Mouse (Mus musculus) embryo, embryonic 11 days (tissue): ENCODE measurements around the gene E030025P04Rik.

ENCODE experiments used
- DNase-seq: peaks from one replicate; pipeline ENCODE4 v3.0.0-alpha.2; 2015

Gene E030025P04Rik

GRCm38 (mm10) chr11:109144236-109144635 is at the start of gene E030025P04Rik:
E030025P04Rik (minus strand) TSS chr11:109144369.
- DNase-seq, result no peak

GRCm38 (mm10) chr11:109192673-109193557 is 48.7 kb upstream of the E030025P04Rik start:
- peak; percentile 89 for DNase-seq

GRCm38 (mm10) chr11:109188235-109188634 is 44.1 kb upstream of the E030025P04Rik start:
- no peak for DNase-seq

- DNase-seq, result no peak
Measured at GRCm38 (mm10) chr11:109187631-109188184, 43.5 kb upstream of the E030025P04Rik start.

GRCm38 (mm10) chr11:109181118-109181517 is 36.9 kb upstream of the E030025P04Rik start:
- no peak for DNase-seq

- no peak for DNase-seq
Measured at GRCm38 (mm10) chr11:109180290-109180689, 36.1 kb upstream of the E030025P04Rik start.

- peak; percentile 76 for DNase-seq
Measured at GRCm38 (mm10) chr11:109178788-109179518, 34.8 kb upstream of the E030025P04Rik start.

GRCm38 (mm10) chr11:109175376-109175969 is 31.3 kb upstream of the E030025P04Rik start:
- DNase-seq, result no peak

GRCm38 (mm10) chr11:109172224-109172623 is 28.1 kb upstream of the E030025P04Rik start:
- no peak for DNase-seq

- no peak for DNase-seq
Measured at GRCm38 (mm10) chr11:109170771-109171170, 26.6 kb upstream of the E030025P04Rik start.

GRCm38 (mm10) chr11:109157694-109158093 is 13.5 kb upstream of the E030025P04Rik start:
- no peak for DNase-seq

- no peak for DNase-seq
Measured at GRCm38 (mm10) chr11:109144890-109145341, 747 bp upstream of the E030025P04Rik start.

- DNase-seq, result no peak
Measured at GRCm38 (mm10) chr11:109126482-109126881, 17.7 kb downstream of the E030025P04Rik start.

- DNase-seq, result no peak
Measured at GRCm38 (mm10) chr11:109125451-109125850, 18.7 kb downstream of the E030025P04Rik start.

- peak; percentile 47 for DNase-seq
Measured at GRCm38 (mm10) chr11:109124284-109124683, 19.9 kb downstream of the E030025P04Rik start.

- DNase-seq, result no peak
Measured at GRCm38 (mm10) chr11:109109826-109110346, 34.3 kb downstream of the E030025P04Rik start.

- no peak for DNase-seq
Measured at GRCm38 (mm10) chr11:109109056-109109455, 35.1 kb downstream of the E030025P04Rik start.

GRCm38 (mm10) chr11:109107518-109108205 is 36.5 kb downstream of the E030025P04Rik start:
- DNase-seq, result peak; percentile 52

GRCm38 (mm10) chr11:109106751-109107150 is 37.4 kb downstream of the E030025P04Rik start:
- DNase-seq, result peak; percentile 68

GRCm38 (mm10) chr11:109106181-109106580 is 38.0 kb downstream of the E030025P04Rik start:
- no peak for DNase-seq

- DNase-seq, result no peak
Measured at GRCm38 (mm10) chr11:109103386-109103785, 40.8 kb downstream of the E030025P04Rik start.

GRCm38 (mm10) chr11:109102646-109103045 is 41.5 kb downstream of the E030025P04Rik start:
- DNase-seq, result no peak
